Mouse (Mus musculus) 3134 (cell line): ENCODE data around the gene Tmem45b.
A peak's percentile ranks its signal among the peaks of the same experiment; 100 is the strongest.

Experiments
- DNase-seq: peaks from one replicate; pipeline ENCODE4 v3.0.0-alpha.2; 2011; ENCODE audit warnings: low spot score; ENCODE audit not compliant: insufficient read length; ENCODE audit errors: extremely low read depth

Gene Tmem45b

DNA sequence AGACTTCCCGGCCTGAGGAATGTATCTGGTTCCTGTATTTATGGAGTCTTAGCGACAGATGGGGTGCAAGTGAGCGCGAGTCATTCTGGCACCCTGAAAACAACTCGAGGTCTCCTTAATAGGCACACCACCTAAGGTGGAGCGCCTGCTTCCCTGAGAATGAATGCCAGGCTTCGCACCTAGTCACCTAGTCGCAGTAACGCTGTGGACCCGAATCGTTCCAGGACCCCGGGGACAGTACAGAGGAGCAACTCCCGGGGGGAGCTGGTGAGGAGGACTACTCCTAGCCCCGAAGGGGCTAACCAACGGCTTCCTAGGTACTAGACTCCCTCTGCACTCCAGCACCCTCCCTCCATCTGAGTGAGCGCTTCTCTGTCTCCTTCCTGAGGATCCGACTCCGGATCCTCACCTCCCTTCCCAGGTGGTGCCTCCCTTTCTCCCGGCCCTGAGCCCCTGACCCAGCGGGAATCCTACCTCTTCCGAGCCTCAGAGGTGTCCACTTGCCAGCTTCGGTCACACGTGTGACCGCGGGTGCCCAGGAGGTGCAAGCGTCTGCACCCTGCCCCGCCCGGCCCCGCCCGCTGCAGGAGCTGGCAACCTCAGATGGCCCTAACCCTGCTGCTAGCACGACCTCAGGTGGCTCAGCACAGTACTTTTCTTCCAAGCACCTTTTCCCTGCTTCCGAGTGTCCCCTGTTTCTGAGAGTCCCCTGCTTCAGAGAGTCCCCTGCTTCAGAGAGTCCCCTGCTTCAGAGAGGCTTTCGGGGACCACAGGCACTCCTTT is at the start of gene Tmem45b:
Tmem45b (minus strand) TSS at position 771 of the 783 bp plus-strand sequence.
- DNase-seq: peak; percentile 4

DNA sequence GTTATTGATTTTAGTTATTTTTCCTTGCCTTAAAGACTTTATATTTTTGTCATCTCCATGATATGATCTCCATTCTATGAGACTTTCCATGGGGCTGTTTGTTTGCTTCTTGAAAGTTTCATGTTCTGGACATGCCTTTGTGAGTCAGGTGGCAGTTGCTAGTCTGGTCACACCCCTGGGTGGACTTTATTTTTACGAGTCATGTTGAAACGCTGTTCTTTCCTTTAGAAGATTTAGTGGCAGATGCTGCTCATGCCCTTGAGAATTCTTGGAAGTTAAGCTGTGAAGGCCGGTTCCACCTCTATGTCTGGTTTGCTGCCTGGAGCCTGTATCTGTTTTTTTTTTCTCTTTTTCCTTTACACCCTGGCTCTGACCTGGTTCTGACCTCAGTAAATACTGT is 43.9 kb upstream of the Tmem45b start:
- DNase-seq: no peak

DNA sequence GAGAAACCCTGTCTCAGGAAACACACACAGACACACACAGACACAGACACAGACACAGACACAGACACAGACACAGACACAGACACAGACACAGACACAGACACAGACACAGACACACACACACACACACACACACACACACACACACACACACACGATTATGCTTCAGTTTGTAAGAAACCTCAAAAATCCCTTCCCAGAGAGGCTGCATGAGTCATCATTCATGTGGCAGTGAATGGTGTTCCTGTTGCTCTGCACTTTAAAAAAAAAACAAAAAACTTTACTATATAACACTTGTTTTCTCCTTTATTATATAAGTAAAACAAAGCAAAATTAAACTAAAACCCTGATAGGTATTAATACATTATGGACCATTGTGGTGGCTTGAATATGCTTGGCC is 37.0 kb upstream of the Tmem45b start:
- DNase-seq: peak; percentile 28

DNA sequence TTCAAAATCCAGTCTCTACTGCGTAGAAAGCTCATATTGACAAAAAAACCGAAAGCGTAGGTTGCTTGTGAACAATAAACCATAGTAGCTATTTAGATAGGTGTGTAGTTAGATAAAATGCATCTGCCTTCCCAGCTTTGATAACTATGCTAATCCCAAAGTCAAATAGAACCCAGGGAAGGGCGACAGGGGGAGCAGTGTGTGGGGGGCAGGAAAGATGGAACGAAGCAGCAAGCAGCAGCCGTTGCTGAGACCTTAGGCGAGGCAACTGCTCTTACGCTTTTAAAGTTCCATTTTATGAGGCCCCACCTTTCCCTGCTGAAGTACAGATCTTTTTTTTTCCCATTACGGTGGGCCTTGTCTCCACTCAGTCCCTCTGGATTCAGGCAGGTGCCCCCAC is 1.1 kb downstream of the Tmem45b start:
- DNase-seq: no peak

DNA sequence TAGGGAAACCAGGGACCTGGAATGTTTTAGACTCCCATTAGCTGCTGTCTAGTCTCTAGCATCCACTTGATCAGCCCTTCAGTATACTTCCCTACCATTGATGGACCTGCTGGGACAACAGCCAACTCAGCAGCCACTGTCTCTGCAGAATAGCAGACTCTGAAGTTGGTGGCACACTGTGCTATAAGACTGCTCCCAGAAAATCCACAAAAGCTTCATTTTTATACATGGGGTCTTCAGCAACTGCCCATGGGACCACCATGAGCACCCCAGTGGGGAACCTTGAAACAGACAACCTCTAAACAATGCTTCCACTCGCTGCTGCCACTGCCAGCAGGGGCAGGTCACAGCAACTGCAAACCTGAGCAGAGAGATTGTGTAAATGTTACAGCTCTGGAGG is 9.9 kb downstream of the Tmem45b start:
- no peak for DNase-seq

DNA sequence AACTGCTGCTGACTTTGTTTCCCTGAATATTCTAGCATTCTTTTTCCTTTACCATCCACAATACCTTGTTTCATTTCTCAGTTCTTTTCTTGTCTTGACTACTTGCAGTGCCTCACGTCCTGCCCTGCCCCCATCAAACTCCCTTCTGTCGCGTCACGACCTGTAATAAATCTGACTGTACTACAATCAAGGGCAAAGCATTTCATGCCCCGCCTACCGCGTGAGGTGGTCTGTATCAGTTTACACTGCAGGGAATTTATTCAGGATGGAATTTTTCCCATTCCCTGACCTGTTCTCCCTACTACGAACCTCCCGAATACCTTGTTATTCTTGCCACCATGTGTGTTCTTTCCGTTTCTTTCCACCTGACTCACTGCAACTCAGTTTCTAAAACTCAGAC is 12.1 kb downstream of the Tmem45b start:
- no peak for DNase-seq

DNA sequence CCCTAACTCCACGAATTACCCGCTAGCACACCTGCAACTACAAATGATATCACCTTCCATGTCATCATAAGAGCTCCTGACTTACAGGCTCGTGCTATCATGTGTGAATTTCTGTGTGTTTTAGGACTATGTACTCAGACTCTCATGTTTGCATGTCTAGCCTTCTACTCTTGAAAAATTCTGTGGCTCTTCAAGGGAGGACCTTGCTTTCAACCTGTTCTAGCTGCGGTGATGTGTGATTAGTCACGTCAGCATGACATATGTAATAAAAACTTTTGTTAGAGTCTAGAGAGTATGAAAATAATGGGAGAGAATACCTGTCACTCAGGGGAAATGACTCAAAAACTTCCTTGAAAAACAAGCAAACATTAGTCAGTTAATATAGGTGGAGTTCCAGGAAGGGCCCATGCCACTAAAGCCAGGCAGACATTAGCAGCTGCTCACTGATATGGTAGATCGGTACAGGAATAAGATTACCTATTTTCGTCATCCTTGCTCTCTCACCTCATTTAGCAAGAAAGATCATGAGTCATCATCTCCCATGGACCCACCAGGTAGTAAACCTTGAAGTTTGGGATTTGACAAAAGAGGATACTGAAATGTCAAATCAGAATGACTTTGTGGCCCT is 15.0 kb downstream of the Tmem45b start:
- DNase-seq: no peak

DNA sequence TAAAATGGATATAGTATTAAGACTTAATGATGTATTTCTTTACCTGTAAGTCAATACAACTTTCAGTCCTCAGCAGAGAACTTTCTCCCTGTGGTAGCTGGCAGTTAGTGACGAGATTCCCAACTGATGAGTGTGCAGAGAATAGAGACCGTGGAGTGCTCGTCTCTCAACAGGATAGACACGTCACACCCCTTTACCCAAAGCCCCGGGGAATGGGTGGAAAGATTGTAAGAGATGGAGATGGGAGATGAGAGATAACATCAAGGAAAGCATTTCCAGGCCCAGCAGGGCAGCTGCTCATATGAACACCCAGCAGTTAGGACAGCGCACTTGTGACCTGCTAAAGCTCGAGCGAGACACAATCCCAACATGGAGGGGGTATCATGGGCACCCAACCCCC is 20.0 kb downstream of the Tmem45b start:
- peak; percentile 3 for DNase-seq

DNA sequence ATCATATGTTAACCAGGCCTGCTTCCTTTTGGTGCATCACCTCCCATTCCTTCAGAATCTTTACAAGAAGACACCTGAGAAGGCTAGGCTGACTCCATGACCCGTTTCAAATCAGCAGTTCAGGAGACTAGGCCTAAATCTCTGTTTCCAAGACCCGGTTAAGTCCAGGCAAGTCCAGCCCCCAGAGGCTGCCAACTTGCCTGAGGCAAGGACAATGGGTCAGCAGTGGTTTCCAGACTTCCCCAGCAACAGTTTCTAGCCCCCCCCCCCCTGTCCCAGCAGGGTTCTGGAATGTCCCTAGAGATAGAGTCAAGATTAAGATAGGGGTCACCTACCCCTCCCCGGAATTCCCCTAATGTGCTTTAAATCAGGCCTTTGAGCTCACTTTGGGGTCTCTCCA is 22.8 kb downstream of the Tmem45b start:
- no peak for DNase-seq

DNA sequence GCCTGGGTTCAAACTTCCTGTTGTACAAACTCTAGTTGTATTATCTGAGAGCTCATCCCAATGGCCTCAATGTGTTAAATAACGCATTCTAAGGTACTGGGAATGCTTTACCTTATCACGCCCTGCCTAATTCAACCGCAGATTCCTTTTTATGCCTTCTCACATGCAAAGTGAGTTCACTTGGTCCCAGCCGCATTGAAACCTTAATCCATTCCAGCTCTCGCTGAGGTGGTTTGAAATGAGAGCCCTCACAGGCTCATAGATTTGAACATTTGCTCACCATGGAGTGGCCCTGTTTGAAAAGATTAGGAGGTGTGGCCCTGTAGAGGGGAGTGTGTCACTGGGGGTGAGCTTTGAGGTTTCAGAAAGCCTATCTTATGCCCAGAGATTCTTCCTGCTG is 23.9 kb downstream of the Tmem45b start:
- no peak for DNase-seq

DNA sequence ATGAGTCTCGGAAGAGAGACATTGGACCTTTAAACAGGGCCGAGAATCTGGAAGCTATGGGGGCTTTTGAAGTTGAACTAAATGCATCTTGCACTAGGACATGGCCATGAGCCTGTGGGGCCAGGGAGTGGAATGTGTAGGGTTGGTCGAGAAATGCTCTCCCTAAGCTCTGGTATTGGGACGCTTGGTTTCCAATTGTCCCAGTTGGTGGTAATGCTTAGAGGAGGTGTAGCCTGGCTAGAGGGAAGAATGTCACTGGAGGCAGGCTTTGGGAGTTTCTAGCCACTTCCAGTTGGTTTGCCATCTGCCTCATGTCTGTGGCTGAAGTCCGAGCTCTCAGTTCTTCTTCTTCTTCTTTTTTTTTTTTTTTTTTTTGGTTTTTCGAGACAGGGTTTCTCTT is 24.9 kb downstream of the Tmem45b start:
- no peak for DNase-seq

DNA sequence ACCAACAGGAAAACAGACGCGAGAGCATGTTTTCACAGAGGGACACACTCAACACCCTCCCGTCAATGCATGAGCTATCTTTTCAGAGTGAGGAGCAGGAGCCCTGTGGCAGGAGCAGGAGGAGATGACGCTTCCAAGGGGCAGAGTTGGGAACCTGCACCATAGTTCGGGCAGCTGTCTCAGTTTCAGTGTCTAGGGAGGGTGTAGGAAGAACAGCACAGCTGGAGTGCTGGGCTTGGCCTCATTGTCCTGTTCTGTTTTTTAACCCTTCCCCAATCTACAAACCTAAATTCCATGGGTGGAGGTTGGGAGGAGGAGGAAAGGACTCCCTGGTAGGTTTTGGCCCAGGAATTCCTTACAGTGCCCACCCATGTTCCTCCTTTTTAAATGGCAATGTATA is 25.4 kb downstream of the Tmem45b start:
- no peak for DNase-seq

DNA sequence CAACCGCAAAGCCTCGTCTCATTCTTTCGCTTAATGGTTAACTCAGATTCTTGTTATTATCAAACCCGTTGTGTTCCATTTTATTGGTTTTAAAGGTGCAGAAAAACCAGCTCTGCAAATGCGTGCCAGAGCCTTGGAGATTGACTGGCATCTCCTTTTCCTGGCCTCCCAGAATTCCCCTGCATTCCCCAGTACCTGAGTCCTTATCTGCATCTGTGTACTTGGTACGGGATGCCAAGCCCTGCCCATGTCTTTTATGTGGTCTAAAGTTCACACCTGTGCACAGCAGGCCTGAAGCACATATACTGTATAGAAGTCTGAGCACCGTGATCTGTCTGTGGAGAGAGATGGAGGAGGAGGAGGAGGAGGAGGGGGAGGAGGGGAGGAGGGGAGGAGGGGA is 26.4 kb downstream of the Tmem45b start:
- DNase-seq: no peak

DNA sequence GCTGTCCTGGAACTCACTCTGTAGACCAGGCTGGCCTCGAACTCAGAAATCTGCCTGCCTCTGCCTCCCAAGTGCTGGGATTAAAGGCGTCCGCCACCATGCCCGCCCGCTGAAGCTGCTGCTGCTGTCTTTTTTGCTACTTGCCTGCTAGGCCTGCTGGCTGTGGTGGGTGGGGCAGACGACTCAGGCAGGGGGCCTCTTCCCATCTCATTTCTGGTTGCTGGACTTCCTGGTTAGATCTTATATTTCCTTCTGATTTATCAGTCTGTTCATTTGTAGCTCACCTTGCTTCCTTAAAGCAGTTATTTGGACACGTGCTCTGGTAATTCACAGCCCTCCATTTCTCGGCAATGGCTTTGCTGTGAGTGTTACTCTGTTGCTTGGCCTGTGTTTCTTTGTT is 28.8 kb downstream of the Tmem45b start:
- DNase-seq: no peak

DNA sequence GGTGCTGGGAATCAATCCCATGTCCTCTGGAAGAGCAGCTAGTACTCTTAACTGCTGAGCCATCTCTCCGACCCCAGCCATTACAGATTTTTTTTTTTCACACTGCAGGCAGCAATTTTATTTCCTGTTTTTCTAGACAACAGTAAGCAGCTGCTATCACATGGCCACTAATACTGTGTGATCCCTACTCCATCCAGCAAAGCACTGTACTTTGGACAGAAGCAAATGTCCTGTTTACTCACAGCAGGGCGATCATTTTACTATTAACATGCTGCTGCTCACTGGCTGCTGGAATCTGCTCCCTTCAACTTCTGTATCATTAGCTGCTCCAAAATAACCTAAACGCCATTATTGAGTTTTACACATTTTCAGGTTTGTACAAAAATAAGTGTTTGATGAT is 30.8 kb downstream of the Tmem45b start:
- DNase-seq: no peak

DNA sequence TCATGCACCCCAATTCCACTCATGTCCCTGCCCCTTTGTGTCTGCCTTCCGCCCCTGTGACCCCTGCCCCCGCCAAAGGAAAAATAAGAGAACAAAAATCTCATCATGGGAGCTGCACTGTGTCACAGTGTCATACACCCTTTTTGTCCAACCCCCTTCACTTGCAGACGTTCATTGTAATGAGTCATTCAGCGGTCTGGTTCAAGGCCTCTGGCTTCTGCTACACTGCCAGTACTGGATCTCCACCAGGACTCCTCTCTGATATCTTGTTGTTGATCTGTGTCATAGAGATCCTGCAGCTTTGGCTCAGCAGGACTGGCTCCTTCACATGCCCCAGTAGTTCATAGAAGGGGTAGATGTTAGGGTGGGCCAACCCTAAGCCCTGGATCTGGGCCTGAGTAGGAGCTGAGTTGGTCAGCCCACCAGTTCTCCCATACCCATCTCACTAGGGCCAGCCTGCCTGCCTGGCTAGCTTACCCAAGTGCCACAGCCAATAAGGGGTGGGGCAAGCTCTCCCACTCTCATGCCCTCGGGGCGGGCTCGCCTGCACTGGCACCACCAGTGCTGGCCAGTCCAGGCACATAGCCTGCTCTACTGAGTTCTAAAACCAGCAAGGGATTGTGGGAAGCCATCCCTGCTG is 31.8 kb downstream of the Tmem45b start:
- DNase-seq: peak; percentile 88

DNA sequence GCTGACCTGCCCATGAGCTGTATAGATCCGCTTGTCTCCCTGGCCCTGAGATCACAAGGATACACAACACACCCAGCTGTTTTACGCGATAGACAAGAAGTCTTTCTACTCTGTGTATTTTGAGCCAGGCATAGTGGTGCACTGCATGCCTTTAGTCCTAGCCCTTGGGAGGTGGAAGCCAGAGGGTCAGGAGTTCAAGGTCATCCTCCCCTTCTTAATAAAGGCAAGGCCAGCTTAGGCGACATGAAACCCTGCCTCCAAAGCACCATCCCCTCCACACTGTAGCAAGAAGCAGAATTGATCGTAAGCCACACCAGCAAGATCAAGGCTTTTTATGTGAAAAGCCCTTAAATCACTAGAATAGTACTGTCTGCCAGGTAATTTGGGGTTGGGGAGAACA is 32.5 kb downstream of the Tmem45b start:
- no peak for DNase-seq

DNA sequence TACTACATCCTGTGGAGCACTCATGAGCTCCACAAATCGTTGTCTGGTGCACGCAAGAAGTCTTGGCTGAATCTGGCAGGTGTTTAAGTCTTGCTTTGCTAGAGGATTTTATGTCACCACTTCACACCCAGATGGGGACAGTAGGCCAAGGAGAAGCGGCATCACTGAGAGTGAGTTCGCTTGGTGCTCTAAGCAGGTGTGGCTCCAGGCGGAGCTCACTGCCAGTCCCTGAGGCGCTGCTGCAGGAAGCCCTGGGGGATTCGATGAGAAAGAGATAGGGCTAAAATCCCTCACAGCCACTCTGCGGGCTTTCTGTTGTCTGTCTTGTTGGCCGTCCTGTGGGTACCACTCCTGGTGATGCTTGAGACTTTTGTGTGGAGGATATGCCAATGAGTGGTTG is 34.3 kb downstream of the Tmem45b start:
- no peak for DNase-seq

DNA sequence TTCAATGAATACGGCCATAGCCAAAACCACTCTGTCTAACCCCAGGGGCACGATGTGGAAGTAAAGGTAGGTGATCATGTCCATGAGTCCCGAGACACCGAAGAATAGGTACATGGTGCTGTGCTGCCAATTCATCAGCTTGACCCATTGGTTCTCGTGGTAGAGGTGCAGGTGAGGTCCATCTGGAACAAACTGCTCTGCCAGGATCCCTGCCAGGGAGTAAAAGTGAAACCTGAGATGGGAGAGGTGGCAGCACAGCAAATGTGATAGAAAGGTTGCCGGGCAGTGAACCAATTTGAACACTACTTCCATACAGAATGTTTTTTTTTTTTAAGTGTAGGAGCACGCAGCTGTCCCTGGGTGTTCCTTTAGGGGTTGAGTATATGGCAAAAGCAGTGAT is 35.3 kb downstream of the Tmem45b start:
- no peak for DNase-seq

DNA sequence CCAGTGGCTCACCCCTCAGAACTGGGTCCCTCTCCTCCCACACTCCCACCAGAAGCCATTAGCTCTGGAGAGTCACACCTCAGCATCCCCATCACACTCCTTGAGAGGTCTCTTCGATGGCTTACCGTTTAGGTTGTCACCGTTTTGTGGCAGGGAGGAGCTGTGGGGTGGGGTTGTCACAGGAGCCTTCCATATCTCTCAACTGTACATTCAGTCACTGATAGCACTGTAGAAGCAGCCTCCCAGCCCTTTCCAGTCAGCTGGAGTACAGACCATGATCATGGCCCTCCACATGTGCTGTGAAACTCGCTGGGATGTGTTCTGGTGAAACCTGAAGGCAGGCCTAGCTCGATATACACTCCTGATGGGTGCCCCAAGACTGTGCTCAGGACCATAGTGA is 42.1 kb downstream of the Tmem45b start:
- no peak for DNase-seq

DNA sequence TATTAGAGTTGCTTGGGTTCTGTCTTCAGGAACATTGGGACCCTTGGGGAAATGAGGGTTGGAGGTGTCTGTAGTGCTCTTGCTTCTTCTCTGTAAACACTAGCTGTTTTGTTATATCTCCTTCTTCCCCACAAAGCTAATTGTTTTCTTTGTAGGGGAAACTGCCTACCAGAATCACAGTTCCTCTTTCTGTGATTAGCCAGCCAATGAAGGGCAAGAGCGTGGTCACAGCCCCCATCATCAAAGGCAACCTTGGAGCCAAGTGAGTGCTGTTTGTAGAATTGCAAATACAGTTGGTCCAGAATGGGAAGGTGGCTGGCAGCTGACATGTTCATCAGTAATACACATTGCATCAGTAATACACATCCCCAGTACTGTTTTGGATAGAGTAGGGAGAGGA is 45.4 kb downstream of the Tmem45b start:
- DNase-seq: no peak

DNA sequence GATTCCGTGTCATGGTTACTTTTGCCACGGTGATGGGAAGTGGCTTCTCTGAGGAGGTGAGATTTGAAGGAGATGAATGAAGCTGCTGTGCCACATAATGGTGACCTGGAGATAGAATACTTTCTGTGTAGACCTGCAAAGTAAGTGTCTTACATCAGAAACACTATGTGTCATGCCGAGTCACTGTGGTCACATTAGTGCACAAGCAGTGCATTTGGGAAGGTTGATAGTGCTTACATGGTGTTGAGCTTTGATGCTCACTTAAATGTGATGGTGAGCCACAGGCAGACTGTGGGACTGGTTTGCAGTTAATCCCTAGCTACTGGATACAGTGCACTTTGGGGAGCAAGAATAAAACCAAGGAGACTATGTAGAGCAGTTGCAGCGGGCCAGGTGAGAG is 52.1 kb downstream of the Tmem45b start:
- DNase-seq: no peak
